Mouse (Mus musculus) ES-Bruce4 (cell line): ENCODE measurements around the gene Gzma.

Experiments used
- CTCF ChIP-seq: IDR thresholded peaks from one replicate; pipeline ENCODE4 v1.8.1; 2011; ENCODE audit warnings: low read depth, low read length
- EP300 ChIP-seq: IDR thresholded peaks from 2 replicates; pipeline ENCODE4 v1.6.1; 2011; ENCODE audit warnings: low read depth, low read length; ENCODE audit not compliant: insufficient read depth
- POLR2A ChIP-seq: IDR thresholded peaks from one replicate; pipeline ENCODE4 v1.8.1; 2011; ENCODE audit warnings: low read length; ENCODE audit not compliant: insufficient read depth

- no peak for TF ChIP-seq CTCF
- no peak for TF ChIP-seq POLR2A
- no peak for TF ChIP-seq EP300
These were observed 18.2 kb upstream of the Gzma start for GRCm38 (mm10) chr13:113118977-113119376.
